Mouse (Mus musculus): ENCODE measurements around the gene Nudt16l1. TPM values are rescaled to one million over a fixed set of nuclear protein-coding genes. Genes with fewer than 3 reads are reported as not detected.

Gene Nudt16l1
- total RNA-seq, 1 experiment, result 40.0 TPM

DNA sequence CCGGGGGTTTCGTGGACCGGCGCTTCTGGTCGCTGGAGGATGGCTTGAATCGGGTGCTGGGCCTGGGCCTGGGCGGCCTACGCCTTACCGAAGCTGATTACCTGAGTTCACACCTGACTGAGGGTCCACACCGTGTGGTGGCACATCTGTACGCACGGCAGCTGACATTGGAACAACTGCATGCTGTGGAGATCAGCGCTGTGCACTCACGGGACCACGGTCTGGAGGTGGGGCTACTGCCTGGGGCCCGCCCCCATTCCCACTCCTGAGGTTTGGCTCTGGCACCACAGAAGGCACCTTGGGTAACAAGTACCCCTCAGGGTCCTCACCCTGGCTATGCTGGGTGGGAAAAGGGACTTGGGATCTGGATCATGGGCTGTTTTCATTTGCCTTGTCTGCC is 851 bp downstream of the Nudt16l1 start:
- Histone ChIP-seq H3K27ac (ENCODE audit: insufficient read depth, low read depth, low read length, poor library complexity, severe bottlenecking) (peak overlapping the region; percentile 42; the same call in 1 of the 2 replicates), H3K9ac (ENCODE audit: insufficient read depth, low read depth, low read length, poor library complexity, severe bottlenecking) (peak overlapping the region; percentile 90), H3K4me1 (ENCODE audit: control insufficient read depth in 2 of 2, insufficient read depth in 2 of 2, low read length in 2 of 2, poor library complexity in 1 of 2) (peaks cover 4 to 6% of the 10 kb centered on the region in 2 experiments; a peak in 3 of 4 replicates), H3K9me3 (ENCODE audit: control insufficient read depth, insufficient read depth, low read depth, low read length) (no peaks in the 10 kb centered on the region), H3K4me3 (ENCODE audit: insufficient read depth in 1 of 2, low read depth in 1 of 2, low read length in 2 of 2, poor library complexity in 1 of 2, severe bottlenecking in 1 of 2) (peak overlapping the region; percentile 84 to 93), H3K36me3 (ENCODE audit: control insufficient read depth, insufficient read depth, low read length, poor library complexity, severe bottlenecking) (peaks cover 38% of the 10 kb centered on the region)
- TF ChIP-seq CHD2 (IDR thresholded peaks at IDR 0.05; ENCODE audit: low read depth, low read length) (no peak), ZNF384 (IDR thresholded peaks at IDR 0.05; ENCODE audit: low read depth, low read length) (no peak), HCFC1 (IDR thresholded peaks at IDR 0.05; ENCODE audit: borderline replicate concordance, insufficient read depth, low read length) (no peak), MAFK (IDR thresholded peaks at IDR 0.05; ENCODE audit: insufficient read depth, low read depth, low read length) (no peak), ZC3H11A (IDR thresholded peaks at IDR 0.05; ENCODE audit: borderline replicate concordance, low read depth, low read length) (no peak)
- peak; percentile 29 for DNase-seq (ENCODE audit: low read depth, low spot score)
- in situ Hi-C loops (cut with MboI; ENCODE audit: low sequenced_read_pairs in 2 of 2, unreplicated experiment in 2 of 2), result no loop called here

DNA sequence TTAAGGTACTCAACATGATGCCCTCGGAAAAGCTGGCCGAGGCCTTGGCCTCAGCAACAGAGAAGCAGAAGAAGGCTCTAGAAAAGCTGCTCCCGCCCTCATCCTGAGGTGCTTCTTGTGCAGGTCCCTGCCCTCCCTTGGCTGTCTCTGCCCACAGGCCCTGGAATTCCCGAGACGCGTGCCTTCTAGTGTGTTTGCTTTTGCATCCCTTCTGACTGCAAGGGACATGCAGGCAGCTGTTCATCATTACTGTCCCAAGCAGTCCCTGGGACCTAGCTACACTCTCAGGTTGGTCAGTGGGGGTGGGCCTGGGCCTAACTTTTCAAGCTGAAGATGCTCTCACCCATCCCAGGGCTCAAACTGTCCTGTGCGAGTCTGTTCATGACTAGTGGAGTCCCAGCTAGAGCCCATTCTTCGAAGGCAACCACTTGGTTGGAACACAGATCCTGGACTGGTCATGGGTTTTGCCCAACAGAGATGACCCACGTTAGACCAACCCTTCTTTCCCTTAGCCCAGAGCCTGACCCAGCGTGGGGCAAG is 1.8 kb downstream of the Nudt16l1 start:
- peaks cover 4 to 5% of the 10 kb centered on the region in 2 experiments; a peak in 3 of 4 replicates for H3K4me1 ChIP-seq (ENCODE audit: control insufficient read depth in 2 of 2, insufficient read depth in 2 of 2, low read length in 2 of 2, poor library complexity in 1 of 2)
- TF ChIP-seq ZNF384 (IDR thresholded peaks at IDR 0.05; ENCODE audit: low read depth, low read length) (no peak), HCFC1 (IDR thresholded peaks at IDR 0.05; ENCODE audit: borderline replicate concordance, insufficient read depth, low read length) (no peak), CHD2 (IDR thresholded peaks at IDR 0.05; ENCODE audit: low read depth, low read length) (no peak), ZC3H11A (IDR thresholded peaks at IDR 0.05; ENCODE audit: borderline replicate concordance, low read depth, low read length) (no peak), MAFK (IDR thresholded peaks at IDR 0.05; ENCODE audit: insufficient read depth, low read depth, low read length) (no peak)
- peaks cover 35% of the 10 kb centered on the region for H3K36me3 ChIP-seq (ENCODE audit: control insufficient read depth, insufficient read depth, low read length, poor library complexity, severe bottlenecking)
- no peak overlapping the region for H3K27ac ChIP-seq (ENCODE audit: insufficient read depth, low read depth, low read length, poor library complexity, severe bottlenecking)
- DNase-seq (ENCODE audit: low read depth, low spot score), result no peak
- H3K9ac ChIP-seq (ENCODE audit: insufficient read depth, low read depth, low read length, poor library complexity, severe bottlenecking), result no peak overlapping the region
- in situ Hi-C loops (cut with MboI; ENCODE audit: low sequenced_read_pairs in 2 of 2, unreplicated experiment in 2 of 2), result no loop called here
- no peaks in the 10 kb centered on the region for H3K9me3 ChIP-seq (ENCODE audit: control insufficient read depth, insufficient read depth, low read depth, low read length)
- no peak overlapping the region for H3K4me3 ChIP-seq (ENCODE audit: insufficient read depth in 1 of 2, low read depth in 1 of 2, low read length in 2 of 2, poor library complexity in 1 of 2, severe bottlenecking in 1 of 2)

DNA sequence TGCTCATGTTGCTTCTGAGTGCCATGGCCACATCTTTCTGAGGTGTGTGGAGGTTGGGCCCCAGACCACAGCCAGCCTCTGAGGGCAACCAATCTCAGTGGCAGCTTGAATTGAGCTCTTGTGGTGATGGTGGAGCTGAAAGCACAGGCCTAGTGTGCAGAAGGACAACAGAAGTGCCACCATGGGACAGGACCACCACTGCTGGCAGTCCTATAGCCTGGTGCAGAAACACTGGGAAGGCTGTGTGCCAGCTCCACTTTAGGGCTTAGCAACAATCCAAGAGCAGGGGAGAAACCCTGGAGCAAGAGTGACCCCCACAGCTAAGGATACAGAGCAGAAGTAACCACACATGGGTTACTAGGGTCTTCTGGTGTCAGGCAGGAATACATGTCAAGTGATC is 2.5 kb downstream of the Nudt16l1 start:
- H3K27ac ChIP-seq (ENCODE audit: insufficient read depth, low read depth, low read length, poor library complexity, severe bottlenecking), result no peak overlapping the region
- H3K36me3 ChIP-seq (ENCODE audit: control insufficient read depth, insufficient read depth, low read length, poor library complexity, severe bottlenecking), result peaks cover 32% of the 10 kb centered on the region
- no peak for TF ChIP-seq MAFK (IDR thresholded peaks at IDR 0.05; ENCODE audit: insufficient read depth, low read depth, low read length)
- no peak for TF ChIP-seq ZNF384 (IDR thresholded peaks at IDR 0.05; ENCODE audit: low read depth, low read length)
- TF ChIP-seq HCFC1 (IDR thresholded peaks at IDR 0.05; ENCODE audit: borderline replicate concordance, insufficient read depth, low read length), result no peak
- TF ChIP-seq ZC3H11A (IDR thresholded peaks at IDR 0.05; ENCODE audit: borderline replicate concordance, low read depth, low read length), result no peak
- no peak for TF ChIP-seq CHD2 (IDR thresholded peaks at IDR 0.05; ENCODE audit: low read depth, low read length)

DNA sequence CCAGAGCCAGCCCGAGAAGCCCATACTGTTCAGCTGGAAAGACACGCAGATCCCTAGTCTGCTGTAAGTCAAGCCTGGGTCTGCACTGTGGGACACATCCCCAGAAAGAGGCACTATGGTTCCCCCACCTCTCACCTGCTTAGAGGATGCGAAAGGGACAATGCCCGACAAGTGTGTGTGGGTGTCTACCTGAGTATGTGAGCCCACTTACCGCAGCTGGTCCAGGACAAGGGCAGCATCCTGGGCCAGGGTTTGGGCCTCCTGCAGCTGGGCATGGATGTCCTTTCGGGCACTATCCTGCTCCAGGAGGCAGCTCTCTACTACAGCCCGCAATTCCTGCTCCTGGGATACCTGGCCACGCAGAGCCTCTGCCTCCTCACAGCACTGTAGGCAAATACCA is 4.3 kb downstream of the Nudt16l1 start:
- H3K9ac ChIP-seq (ENCODE audit: insufficient read depth, low read depth, low read length, poor library complexity, severe bottlenecking), result no peak overlapping the region
- H3K4me1 ChIP-seq (ENCODE audit: control insufficient read depth in 2 of 2, insufficient read depth in 2 of 2, low read length in 2 of 2, poor library complexity in 1 of 2), result peaks cover 4% of the 10 kb centered on the region in 2 experiments; a peak in 3 of 4 replicates
- no peak for DNase-seq (ENCODE audit: low read depth, low spot score)
- peaks cover 36% of the 10 kb centered on the region for H3K36me3 ChIP-seq (ENCODE audit: control insufficient read depth, insufficient read depth, low read length, poor library complexity, severe bottlenecking)
- no peak overlapping the region for H3K4me3 ChIP-seq (ENCODE audit: insufficient read depth in 1 of 2, low read depth in 1 of 2, low read length in 2 of 2, poor library complexity in 1 of 2, severe bottlenecking in 1 of 2)
- TF ChIP-seq MAFK (IDR thresholded peaks at IDR 0.05; ENCODE audit: insufficient read depth, low read depth, low read length), result no peak
- TF ChIP-seq CHD2 (IDR thresholded peaks at IDR 0.05; ENCODE audit: low read depth, low read length), result no peak
- TF ChIP-seq ZC3H11A (IDR thresholded peaks at IDR 0.05; ENCODE audit: borderline replicate concordance, low read depth, low read length), result no peak
- no peak for TF ChIP-seq ZNF384 (IDR thresholded peaks at IDR 0.05; ENCODE audit: low read depth, low read length)
- no peak for TF ChIP-seq HCFC1 (IDR thresholded peaks at IDR 0.05; ENCODE audit: borderline replicate concordance, insufficient read depth, low read length)
- in situ Hi-C loops (cut with MboI; ENCODE audit: low sequenced_read_pairs in 2 of 2, unreplicated experiment in 2 of 2), result no loop called here
- H3K9me3 ChIP-seq (ENCODE audit: control insufficient read depth, insufficient read depth, low read depth, low read length), result no peaks in the 10 kb centered on the region
- no peak overlapping the region for H3K27ac ChIP-seq (ENCODE audit: insufficient read depth, low read depth, low read length, poor library complexity, severe bottlenecking)

More for the DNA sequence above, 2.5 kb downstream of the Nudt16l1 start:
- no peak for DNase-seq (ENCODE audit: low read depth, low spot score)
- Histone ChIP-seq H3K4me3 (ENCODE audit: insufficient read depth in 1 of 2, low read depth in 1 of 2, low read length in 2 of 2, poor library complexity in 1 of 2, severe bottlenecking in 1 of 2) (no peak overlapping the region), H3K9ac (ENCODE audit: insufficient read depth, low read depth, low read length, poor library complexity, severe bottlenecking) (no peak overlapping the region), H3K4me1 (ENCODE audit: control insufficient read depth in 2 of 2, insufficient read depth in 2 of 2, low read length in 2 of 2, poor library complexity in 1 of 2) (peaks cover 4% of the 10 kb centered on the region in 2 experiments; a peak in 3 of 4 replicates), H3K9me3 (ENCODE audit: control insufficient read depth, insufficient read depth, low read depth, low read length) (no peaks in the 10 kb centered on the region)
- in situ Hi-C loops (cut with MboI; ENCODE audit: low sequenced_read_pairs in 2 of 2, unreplicated experiment in 2 of 2), result no loop called here

All from ES-E14 (cell line).